Mouse (Mus musculus) CH12.LX (cell line): ENCODE results near the gene Srr.

Source experiments
- BHLHE40 ChIP-seq: IDR thresholded peaks from 2 replicates; pipeline ENCODE4 v1.6.1; 2011; ENCODE audit warnings: mild to moderate bottlenecking, low read depth, low read length, improper control_type of control experiment
- CTCF ChIP-seq, 2 experiments: IDR thresholded peaks in 1 of 2; conservative IDR thresholded peaks in 1 of 2; 2 replicates each; pipeline ENCODE4 v1.5.1; 2011 to 2012; ENCODE audit warnings: low read depth in 2 of 2, low read length in 2 of 2, improper control_type of control experiment in 1 of 2, inconsistent platforms in 1 of 2, mild to moderate bottlenecking in 1 of 2, moderate library complexity in 1 of 2
- EP300 ChIP-seq: IDR thresholded peaks from 2 replicates; pipeline ENCODE4 v1.6.1; 2011; ENCODE audit warnings: low read length, improper control_type of control experiment
- GABPA ChIP-seq: IDR thresholded peaks from 2 replicates; pipeline ENCODE4 v1.6.1; 2012; ENCODE audit warnings: low read depth, low read length, improper control_type of control experiment, inconsistent platforms; ENCODE audit not compliant: insufficient replicate concordance
- KAT2A ChIP-seq: IDR thresholded peaks from 2 replicates; pipeline ENCODE4 v1.6.1; 2012; ENCODE audit warnings: low read length, improper control_type of control experiment, inconsistent platforms; ENCODE audit not compliant: insufficient replicate concordance
- MAZ ChIP-seq: IDR thresholded peaks from 2 replicates; pipeline ENCODE4 v1.6.1; 2012; ENCODE audit warnings: low read depth, mild to moderate bottlenecking, inconsistent platforms, low read length, improper control_type of control experiment, moderate library complexity
- POLR2A ChIP-seq: IDR thresholded peaks from 2 replicates; pipeline ENCODE4 v1.6.1; 2011; ENCODE audit warnings: low read depth, mild to moderate bottlenecking, improper control_type of control experiment, low read length
- RAD21 ChIP-seq: IDR thresholded peaks from 2 replicates; pipeline ENCODE4 v1.6.1; 2011; ENCODE audit warnings: low read depth, mild to moderate bottlenecking, low read length, improper control_type of control experiment, moderate library complexity
- RCOR1 ChIP-seq: conservative IDR thresholded peaks from 2 replicates; pipeline ENCODE4 v1.6.1; 2012; ENCODE audit warnings: low read depth, mild to moderate bottlenecking, inconsistent platforms, low read length, improper control_type of control experiment
- SMC3 ChIP-seq: IDR thresholded peaks from 2 replicates; pipeline ENCODE4 v1.6.1; 2011; ENCODE audit warnings: low read depth, low read length, improper control_type of control experiment
- TBP ChIP-seq: conservative IDR thresholded peaks from 2 replicates; pipeline ENCODE4 v1.6.1; 2011; ENCODE audit warnings: low read depth, low read length, improper control_type of control experiment
- USF1 ChIP-seq: IDR thresholded peaks from 2 replicates; pipeline ENCODE4 v1.6.1; 2014; ENCODE audit warnings: low read depth, mild to moderate bottlenecking, inconsistent platforms, low read length, improper control_type of control experiment
- USF2 ChIP-seq: conservative IDR thresholded peaks from 2 replicates; pipeline ENCODE4 v1.6.1; 2011; ENCODE audit warnings: low read depth, low read length, improper control_type of control experiment

- TF ChIP-seq POLR2A (no peak), CTCF (conservative IDR thresholded peaks at IDR 0.05 in 1 of 2, IDR thresholded peaks at IDR 0.05 in 1 of 2; ENCODE audit: low read depth in 2 of 2, low read length in 2 of 2) (no peak), RCOR1 (no peak), USF1 (no peak), USF2 (no peak), EP300 (no peak), SMC3 (no peak), TBP (no peak), BHLHE40 (no peak), GABPA (no peak), KAT2A (no peak), MAZ (no peak), RAD21 (no peak)
Observed at GRCm38 (mm10) chr11:74867181-74867580, 58.6 kb downstream of the Srr start.
